Mouse (Mus musculus) lung, embryonic 14.5 days (tissue): ENCODE data around the gene Tmem95. TPM values are rescaled to one million over a fixed set of nuclear protein-coding genes. Genes with fewer than 3 reads are reported as not detected.
"Not testable (repeated sequence)": the region's sequence is repeated elsewhere in the genome, so short reads cannot be mapped to it uniquely, and the experiment has no call there.

Experiments
- ATAC-seq: fragments of 200-750 bp; cut with Nextera tagmentation; 2 replicates; pipeline ENCODE4 v1.8.0; 2017; ENCODE audit warnings: mild to moderate bottlenecking, moderate TSS enrichment, moderate library complexity; ENCODE audit not compliant: insufficient read depth
- DNase-seq: peaks from one replicate; pipeline ENCODE4 v3.0.0-alpha.2; 2015
- H3K27ac ChIP-seq: fragments of 300-500 bp; sonication (generic); 2 replicates; pipeline ENCODE4 v1.5.1; 2014; ENCODE audit warnings: low read depth, mild to moderate bottlenecking, moderate library complexity
- H3K27me3 ChIP-seq: fragments of 300-500 bp; sonication (generic); 2 replicates; pipeline ENCODE4 v1.6.1; 2014; ENCODE audit warnings: low read length, control low read depth; ENCODE audit not compliant: insufficient read depth
- H3K36me3 ChIP-seq: fragments of 300-500 bp; sonication (generic); 2 replicates; pipeline ENCODE4 v1.6.1; 2014; ENCODE audit warnings: control low read depth; ENCODE audit not compliant: insufficient read depth
- H3K4me1 ChIP-seq: fragments of 300-500 bp; sonication (generic); 2 replicates; pipeline ENCODE4 v1.6.1; 2014; ENCODE audit warnings: antibody characterized with exemption, control low read depth; ENCODE audit not compliant: insufficient read depth
- H3K4me2 ChIP-seq: fragments of 300-500 bp; sonication (generic); 2 replicates; pipeline ENCODE4 v1.6.1; 2014; ENCODE audit warnings: mild to moderate bottlenecking
- H3K4me3 ChIP-seq: fragments of 300-500 bp; sonication (generic); 2 replicates; pipeline ENCODE4 v1.5.1; 2014; ENCODE audit warnings: low read depth, low read length
- H3K9ac ChIP-seq: fragments of 300-500 bp; sonication (generic); 2 replicates; pipeline ENCODE4 v1.6.1; 2014
- H3K9me3 ChIP-seq: fragments of 300-500 bp; sonication (generic); 2 replicates; pipeline ENCODE4 v1.6.1; 2016; ENCODE audit warnings: low read depth, low read length, control low read depth
- CTCF ChIP-seq: IDR thresholded peaks from 2 replicates; pipeline ENCODE4 v1.5.1; 2016; ENCODE audit warnings: antibody characterized with exemption, low read depth
- WGBS: fragments of 180-500 bp; shearing (Covaris S2); extraction: QIAGEN DNeasy Blood & Tissue Kit; methylation state at CpG from one replicate; pipeline ENCODE4 v1.1.7; 2014; 5-methylcytosine and 5-hydroxymethylcytosine counted together
- polyA plus RNA-seq: library from polyadenylated mRNA; unstranded; fragments of >200 nt; fragmentation: Nextera tagmentation; extraction: Ambion mirVana; gene quantifications from 2 replicates; pipeline ENCODE4 v1.2.1, GENCODE M21; 2014

Tmem95 gene
- polyA plus RNA-seq, 1 experiment from 2014 or later: not detected

- no peaks in the 10 kb centered on the region for H3K9me3 ChIP-seq
- H3K9ac ChIP-seq: peak overlapping the region; percentile 98
- DNase-seq: peak; percentile 82
- no peak for TF ChIP-seq CTCF
- ATAC-seq: no peak
- no peaks in the 10 kb centered on the region for H3K27me3 ChIP-seq
- peak overlapping the region; percentile 97 for H3K4me3 ChIP-seq
- H3K27ac ChIP-seq: peak overlapping the region; percentile 97
- peaks cover 7% of the 10 kb centered on the region; the same call in 1 of the 2 replicates for H3K4me1 ChIP-seq
- peaks cover 48% of the 10 kb centered on the region for H3K36me3 ChIP-seq
- peak overlapping the region; percentile 67 for H3K4me2 ChIP-seq
- WGBS: 2% methylated on average over 17 of the region's 17 CpGs
Measured at GRCm38 (mm10) chr11:69919661-69920265, 41.9 kb upstream of the Tmem95 start.

GRCm38 (mm10) chr11:69919053-69919452 is 41.2 kb upstream of the Tmem95 start:
- Histone ChIP-seq H3K9me3 (no peaks in the 10 kb centered on the region), H3K4me2 (peak overlapping the region; percentile 67), H3K4me1 (peaks cover 7% of the 10 kb centered on the region; the same call in 1 of the 2 replicates), H3K9ac (peak overlapping the region; percentile 98), H3K36me3 (peaks cover 49% of the 10 kb centered on the region), H3K27me3 (no peaks in the 10 kb centered on the region), H3K4me3 (peak overlapping the region; percentile 97), H3K27ac (peak overlapping the region; percentile 97)
- no peak for ATAC-seq
- TF ChIP-seq CTCF: no peak
- no peak for DNase-seq
- 78% methylated on average over 9 of the region's 9 CpGs for WGBS

GRCm38 (mm10) chr11:69918118-69918517 is 40.3 kb upstream of the Tmem95 start:
- H3K27ac ChIP-seq: no peak overlapping the region
- no peak overlapping the region for H3K4me3 ChIP-seq
- ATAC-seq (no peak), DNase-seq (no peak)
- no peaks in the 10 kb centered on the region for H3K9me3 ChIP-seq
- H3K4me1 ChIP-seq: peaks cover 7% of the 10 kb centered on the region; the same call in 1 of the 2 replicates
- peaks cover 54% of the 10 kb centered on the region for H3K36me3 ChIP-seq
- no peak overlapping the region for H3K9ac ChIP-seq
- no peak overlapping the region for H3K4me2 ChIP-seq
- 81% methylated on average over 5 of the region's 5 CpGs for WGBS
- no peak for TF ChIP-seq CTCF
- H3K27me3 ChIP-seq: no peaks in the 10 kb centered on the region

GRCm38 (mm10) chr11:69917379-69917948 is 39.6 kb upstream of the Tmem95 start:
- H3K4me1 ChIP-seq: peaks cover 7% of the 10 kb centered on the region; the same call in 1 of the 2 replicates
- no peak overlapping the region for H3K27ac ChIP-seq
- H3K27me3 ChIP-seq: no peaks in the 10 kb centered on the region
- no peak overlapping the region for H3K4me2 ChIP-seq
- ATAC-seq (no peak), DNase-seq (no peak)
- H3K9me3 ChIP-seq: no peaks in the 10 kb centered on the region
- peaks cover 59% of the 10 kb centered on the region for H3K36me3 ChIP-seq
- 84% methylated on average over 8 of the region's 8 CpGs for WGBS
- TF ChIP-seq CTCF: no peak
- H3K9ac ChIP-seq: no peak overlapping the region
- no peak overlapping the region for H3K4me3 ChIP-seq

- Histone ChIP-seq H3K36me3 (peaks cover 65% of the 10 kb centered on the region), H3K4me2 (peak overlapping the region; percentile 97; the same call in 1 of the 2 replicates)
- 51% methylated on average over 7 of the region's 7 CpGs for whole genome bisulfite sequencing
- not testable (repeated sequence) for H3K27me3 ChIP-seq, DNase-seq, ATAC-seq, H3K9me3 ChIP-seq, H3K4me1 ChIP-seq, H3K27ac ChIP-seq, H3K9ac ChIP-seq, H3K4me3 ChIP-seq
Measured at GRCm38 (mm10) chr11:69916652-69917378, 39.0 kb upstream of the Tmem95 start.

- Histone ChIP-seq H3K9ac (no peak overlapping the region), H3K4me2 (peak overlapping the region; percentile 97), H3K36me3 (peaks cover 74% of the 10 kb centered on the region), H3K27me3 (no peaks in the 10 kb centered on the region), H3K4me3 (peak overlapping the region; percentile 91), H3K27ac (no peak overlapping the region; the same call in 1 of the 2 replicates), H3K9me3 (no peaks in the 10 kb centered on the region), H3K4me1 (peaks cover 7% of the 10 kb centered on the region; the same call in 1 of the 2 replicates)
- WGBS: 52% methylated on average over 5 of the region's 5 CpGs
- ATAC-seq (no peak), DNase-seq (no peak)
- TF ChIP-seq CTCF: peak; percentile 31; the same call in 1 of the 2 replicates
Measured at GRCm38 (mm10) chr11:69915667-69916627, 38.1 kb upstream of the Tmem95 start.
